Mouse (Mus musculus): ENCODE results near the gene Sestd1. TPM values are rescaled to one million over a fixed set of nuclear protein-coding genes. Genes with fewer than 3 reads are reported as not detected.
A peak's percentile ranks its signal among the peaks of the same experiment; 100 is the strongest.

Sestd1 gene
- polyA plus RNA-seq, 1 experiment: 31.9 TPM

GRCm38 (mm10) chr2:77253227-77253626 lies 27.2 kb downstream of the Sestd1 start:
- no peak for TF ChIP-seq POLR2A (IDR thresholded peaks at IDR 0.05; ENCODE audit: borderline replicate concordance, insufficient read depth, low read length)
- no peak for TF ChIP-seq CTCF (IDR thresholded peaks at IDR 0.05; ENCODE audit: borderline replicate concordance, insufficient read depth, low read depth, low read length)
- no peak overlapping the region for H3K27ac ChIP-seq (ENCODE audit: insufficient read depth, low read length)

GRCm38 (mm10) chr2:77251736-77252135 lies 28.7 kb downstream of the Sestd1 start:
- WGBS: 59% methylated on average over 6 of the region's 6 CpGs
- no peaks in the 10 kb centered on the region for H3K27me3 ChIP-seq (ENCODE audit: control insufficient read depth, insufficient read depth, low read length)
- H3K4me1 ChIP-seq (ENCODE audit: control insufficient read depth, insufficient read depth, low read length): peaks cover 11% of the 10 kb centered on the region
- H3K4me3 ChIP-seq (replicated peaks; ENCODE audit: insufficient read depth, low read depth, low read length): no peak overlapping the region
- H3K27ac ChIP-seq (ENCODE audit: insufficient read depth, low read length): no peak overlapping the region; the same call in 1 of the 2 replicates
- TF ChIP-seq POLR2A (IDR thresholded peaks at IDR 0.05; ENCODE audit: borderline replicate concordance, insufficient read depth, low read length): no peak
- no peak for TF ChIP-seq CTCF (IDR thresholded peaks at IDR 0.05; ENCODE audit: borderline replicate concordance, insufficient read depth, low read depth, low read length)
- DNase-seq: peak in 1 of 2 experiments; percentile 63

More at GRCm38 (mm10) chr2:77253227-77253626, 27.2 kb downstream of the Sestd1 start:
- DNase-seq: no peak
- Histone ChIP-seq H3K4me1 (ENCODE audit: control insufficient read depth, insufficient read depth, low read length) (peaks cover 11% of the 10 kb centered on the region), H3K27me3 (ENCODE audit: control insufficient read depth, insufficient read depth, low read length) (no peaks in the 10 kb centered on the region), H3K4me3 (replicated peaks; ENCODE audit: insufficient read depth, low read depth, low read length) (no peak overlapping the region)
- 89% methylated on average over 6 of the region's 6 CpGs for WGBS

- TF ChIP-seq POLR2A (IDR thresholded peaks at IDR 0.05; ENCODE audit: borderline replicate concordance, insufficient read depth, low read length): no peak
- peak; percentile 94 for TF ChIP-seq CTCF (IDR thresholded peaks at IDR 0.05; ENCODE audit: borderline replicate concordance, insufficient read depth, low read depth, low read length)
- Histone ChIP-seq H3K27me3 (ENCODE audit: control insufficient read depth, insufficient read depth, low read length) (no peaks in the 10 kb centered on the region), H3K4me1 (ENCODE audit: control insufficient read depth, insufficient read depth, low read length) (peaks cover 16% of the 10 kb centered on the region), H3K27ac (ENCODE audit: insufficient read depth, low read length) (no peak overlapping the region), H3K4me3 (replicated peaks; ENCODE audit: insufficient read depth, low read depth, low read length) (no peak overlapping the region)
- 47% methylated on average over 8 of the region's 8 CpGs for WGBS
- peak; percentile 76 to 77 for DNase-seq
These were observed 30.4 kb downstream of the Sestd1 start for GRCm38 (mm10) chr2:77249771-77250681.

DNA sequence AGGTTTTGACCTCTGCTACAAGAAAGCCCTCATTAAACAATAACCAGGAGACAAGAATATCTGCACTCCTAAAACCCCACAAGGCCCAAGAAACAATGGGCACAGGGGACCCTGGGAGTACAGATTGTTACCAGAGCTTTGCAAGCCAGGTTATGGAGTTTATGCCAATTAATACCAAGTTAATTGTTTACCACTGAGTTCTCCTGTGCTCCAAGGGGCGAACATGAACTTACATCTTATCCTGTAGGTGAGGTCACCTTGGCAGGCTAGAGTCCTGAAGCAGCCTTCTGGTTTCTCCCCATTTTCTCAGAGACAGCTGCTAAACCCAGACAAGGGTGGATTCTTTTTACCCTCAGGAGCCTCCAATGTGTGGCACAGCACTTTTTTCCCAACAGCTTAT lies 32.0 kb downstream of the Sestd1 start:
- DNase-seq: no peak
- Histone ChIP-seq H3K27ac (ENCODE audit: insufficient read depth, low read length) (no peak overlapping the region), H3K4me1 (ENCODE audit: control insufficient read depth, insufficient read depth, low read length) (peaks cover 16% of the 10 kb centered on the region), H3K4me3 (replicated peaks; ENCODE audit: insufficient read depth, low read depth, low read length) (no peak overlapping the region), H3K27me3 (ENCODE audit: control insufficient read depth, insufficient read depth, low read length) (no peaks in the 10 kb centered on the region)
- TF ChIP-seq CTCF (IDR thresholded peaks at IDR 0.05; ENCODE audit: borderline replicate concordance, insufficient read depth, low read depth, low read length): no peak
- no peak for TF ChIP-seq POLR2A (IDR thresholded peaks at IDR 0.05; ENCODE audit: borderline replicate concordance, insufficient read depth, low read length)
- 88% methylated on average over 1 of the region's 1 CpGs for WGBS

- TF ChIP-seq POLR2A (IDR thresholded peaks at IDR 0.05; ENCODE audit: borderline replicate concordance, insufficient read depth, low read length) (no peak), CTCF (IDR thresholded peaks at IDR 0.05; ENCODE audit: borderline replicate concordance, insufficient read depth, low read depth, low read length) (no peak)
- DNase-seq: no peak
- WGBS: 94% methylated on average over 10 of the region's 10 CpGs
- no peak overlapping the region for H3K27ac ChIP-seq (ENCODE audit: insufficient read depth, low read length)
- H3K4me1 ChIP-seq (ENCODE audit: control insufficient read depth, insufficient read depth, low read length): peaks cover 14% of the 10 kb centered on the region
- H3K4me3 ChIP-seq (replicated peaks; ENCODE audit: insufficient read depth, low read depth, low read length): no peak overlapping the region
- H3K27me3 ChIP-seq (ENCODE audit: control insufficient read depth, insufficient read depth, low read length): no peaks in the 10 kb centered on the region
These were observed 33.1 kb downstream of the Sestd1 start for GRCm38 (mm10) chr2:77247200-77247830.

DNA sequence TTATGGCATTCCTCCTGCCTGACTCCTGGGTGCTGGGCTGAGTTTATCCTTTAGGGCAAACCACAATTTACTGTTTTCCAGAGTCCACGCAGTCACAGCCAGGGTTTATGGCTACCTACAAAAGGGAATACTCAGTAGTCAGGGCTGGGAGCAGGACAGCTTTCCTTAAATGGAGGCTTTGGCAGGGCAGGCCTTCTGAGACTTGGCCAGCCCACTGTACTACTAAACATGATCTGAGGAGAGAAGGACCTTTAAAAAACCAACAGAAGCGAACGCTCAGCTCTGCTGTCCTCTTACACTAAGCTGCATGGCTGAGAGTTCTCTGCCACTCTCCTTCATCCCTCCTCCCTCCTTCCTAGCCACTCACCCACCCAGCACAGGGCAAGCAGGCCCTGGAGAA lies 34.6 kb downstream of the Sestd1 start:
- Histone ChIP-seq H3K27me3 (ENCODE audit: control insufficient read depth, insufficient read depth, low read length) (no peaks in the 10 kb centered on the region), H3K4me3 (replicated peaks; ENCODE audit: insufficient read depth, low read depth, low read length) (no peak overlapping the region), H3K27ac (ENCODE audit: insufficient read depth, low read length) (no peak overlapping the region), H3K4me1 (ENCODE audit: control insufficient read depth, insufficient read depth, low read length) (peaks cover 5% of the 10 kb centered on the region)
- WGBS: 52% methylated on average over 3 of the region's 3 CpGs
- TF ChIP-seq POLR2A (IDR thresholded peaks at IDR 0.05; ENCODE audit: borderline replicate concordance, insufficient read depth, low read length): no peak
- no peak for TF ChIP-seq CTCF (IDR thresholded peaks at IDR 0.05; ENCODE audit: borderline replicate concordance, insufficient read depth, low read depth, low read length)
- DNase-seq: no peak

DNA sequence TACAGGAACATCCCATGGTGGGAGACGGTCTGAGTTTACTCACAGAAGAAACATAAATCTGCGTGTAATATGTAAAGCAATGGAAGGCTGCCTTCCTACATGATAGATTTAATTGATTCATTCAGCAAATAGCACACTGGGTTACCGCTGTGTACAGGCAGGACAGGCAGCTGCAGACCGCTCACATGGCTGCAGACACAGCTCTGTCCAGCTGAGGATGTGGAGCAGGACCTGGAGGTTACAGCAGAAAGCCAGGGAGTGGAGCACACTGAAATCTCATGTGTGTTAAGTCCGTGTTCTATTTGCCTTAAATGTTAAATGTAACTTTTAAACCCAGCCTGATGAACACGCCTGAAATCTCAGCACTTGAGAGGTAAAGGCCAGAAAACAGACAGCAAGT lies 38.1 kb downstream of the Sestd1 start:
- no peaks in the 10 kb centered on the region for H3K27me3 ChIP-seq (ENCODE audit: control insufficient read depth, insufficient read depth, low read length)
- TF ChIP-seq CTCF (IDR thresholded peaks at IDR 0.05; ENCODE audit: borderline replicate concordance, insufficient read depth, low read depth, low read length): no peak
- no peak for TF ChIP-seq POLR2A (IDR thresholded peaks at IDR 0.05; ENCODE audit: borderline replicate concordance, insufficient read depth, low read length)
- DNase-seq: no peak
- peaks cover 5% of the 10 kb centered on the region for H3K4me1 ChIP-seq (ENCODE audit: control insufficient read depth, insufficient read depth, low read length)
- H3K4me3 ChIP-seq (replicated peaks; ENCODE audit: insufficient read depth, low read depth, low read length): no peak overlapping the region
- 90% methylated on average over 6 of the region's 6 CpGs for WGBS
- no peak overlapping the region for H3K27ac ChIP-seq (ENCODE audit: insufficient read depth, low read length)
